Comparison of ENCODE assay signal across 25 mouse cellular contexts in the genomic region with DNA sequence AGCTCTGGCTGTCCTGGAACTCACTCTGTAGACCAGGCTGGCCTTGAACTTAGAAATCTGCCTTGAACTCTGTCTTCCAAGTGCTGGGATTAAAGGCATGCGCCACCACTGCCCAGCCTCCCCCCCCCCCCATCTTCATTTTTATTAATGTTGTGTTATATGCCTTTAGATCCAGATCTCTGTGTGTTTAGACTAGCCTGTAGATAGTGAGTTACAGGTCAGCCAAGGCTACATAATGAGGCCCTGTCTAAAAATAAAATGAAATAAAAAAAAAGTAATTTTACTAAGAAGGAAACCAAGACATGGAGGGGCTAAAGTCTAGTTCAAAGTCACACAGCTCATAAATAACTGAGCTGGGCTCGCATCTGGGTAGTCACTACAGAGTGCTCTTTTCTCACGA. TPM values are rescaled to one million over a fixed set of nuclear protein-coding genes. Genes with fewer than 3 reads are reported as not detected.
A peak's percentile ranks its signal among the peaks of the same experiment; 100 is the strongest.
DNase-seq lines count a peak whose midpoint lies in the region; ATAC-seq and TF ChIP-seq lines count a peak whose summit lies in the region.
"Had no signal": no experiment of that assay in that cellular context is flagged by ENCODE, and none has a peak within 500 bp of the region (broad histone marks: within the 10 kb centered on the region; RNA-seq: fewer than 3 reads in every experiment).

No protein-coding gene starts in this region.

- H3K27ac ChIP-seq in lung, embryonic 15.5 days = no peak overlapping the region
- H3K27ac ChIP-seq in ES-Bruce4 (ENCODE audit: insufficient read depth, low read length) = peak overlapping the region; percentile 46
- peak overlapping the region; percentile 98 for H3K27ac ChIP-seq in embryonic fibroblast, embryonic 13.5 days (ENCODE audit: insufficient read depth, low read length)
- H3K27ac ChIP-seq: embryonic facial prominence, embryonic 10.5 days; forebrain, embryonic 10.5 days; heart, adult 2 months; heart, embryonic 15.5 days; hindbrain, embryonic 13.5 days; hindbrain, postnatal 0 days had no signal

- no peak overlapping the region for H3K4me3 ChIP-seq in lung, embryonic 15.5 days
- H3K4me3 ChIP-seq in ES-Bruce4 (ENCODE audit: low read depth, low read length) = no peak overlapping the region
- no peak overlapping the region for H3K4me3 ChIP-seq in embryonic fibroblast, embryonic 13.5 days (ENCODE audit: insufficient read depth, low read length)
- H3K4me3 ChIP-seq: embryonic facial prominence, embryonic 10.5 days; erythroblast, embryonic 14.5 days; forebrain, embryonic 10.5 days; heart, adult 2 months; heart, embryonic 15.5 days; hindbrain, embryonic 13.5 days had no signal

- TF ChIP-seq POLR2A in ES-Bruce4 (IDR thresholded peaks at IDR 0.05; ENCODE audit: insufficient read depth, low read length) = no peak
- no peak for TF ChIP-seq POLR2A in embryonic fibroblast, embryonic 13.5 days (IDR thresholded peaks at IDR 0.05; ENCODE audit: low read depth, low read length)

- no peak overlapping the region for H3K4me2 ChIP-seq in lung, embryonic 15.5 days
- H3K4me2 ChIP-seq: heart, embryonic 11.5 days; heart, embryonic 15.5 days; hindbrain, embryonic 13.5 days had no signal

- H3K9ac ChIP-seq in lung, embryonic 15.5 days = no peak overlapping the region
- no peak overlapping the region for H3K9ac ChIP-seq in ES-Bruce4 (ENCODE audit: low read depth, poor library complexity, severe bottlenecking)
- H3K9ac ChIP-seq: heart, embryonic 15.5 days; hindbrain, embryonic 13.5 days had no signal

- 41% methylated on average over 3 of the region's 3 CpGs for WGBS in lung, embryonic 15.5 days

- no peak for TF ChIP-seq EP300 in ES-Bruce4 (IDR thresholded peaks at IDR 0.05; ENCODE audit: insufficient read depth, low read depth, low read length)

- ATAC-seq in lung, embryonic 15.5 days (ENCODE audit: borderline replicate concordance, extremely low read depth, low FRiP score, low TSS enrichment) = peak; percentile 50
- ATAC-seq in frontal cortex, adult (ENCODE audit: low TSS enrichment) = no peak
- ATAC-seq: activated CD4-positive, CD25-positive, alpha-beta regulatory T cell, adult 4 months; CD4-positive, CD25-positive, alpha-beta regulatory T cell, adult 4 months; forebrain, embryonic 16.5 days; hindbrain, postnatal 0 days had no signal

- no peak for TF ChIP-seq CTCF in ES-Bruce4 (IDR thresholded peaks at IDR 0.05; ENCODE audit: low read depth, low read length)
- TF ChIP-seq CTCF in embryonic fibroblast, embryonic 13.5 days (IDR thresholded peaks at IDR 0.05; ENCODE audit: borderline replicate concordance, insufficient read depth, low read length) = no peak

- no peak for DNase-seq in lung, postnatal 36 days
- no peak for DNase-seq in layer of hippocampus, adult 11-12 months (ENCODE audit: low spot score)
- DNase-seq: B cell, adult 2 months; cerebellum, adult 11-12 months; cerebellum, adult 9-10 months; gastrocnemius, postnatal 14 days; heart, adult 2 months; heart, postnatal 14 days had no signal

- H3K9me3 ChIP-seq in lung, embryonic 15.5 days = no peaks in the 10 kb centered on the region
- H3K9me3 ChIP-seq in ES-Bruce4 (replicated peaks; ENCODE audit: control insufficient read depth, insufficient read depth, low read length, poor library complexity, severe bottlenecking) = no peaks in the 10 kb centered on the region
- H3K9me3 ChIP-seq: embryonic facial prominence, embryonic 10.5 days; forebrain, embryonic 10.5 days; heart, embryonic 15.5 days; hindbrain, embryonic 13.5 days had no signal

- 0 out of 2 replicates have a peak, but pooled peaks cover 3% of the 10 kb centered on the region for H3K36me3 ChIP-seq in lung, embryonic 15.5 days
- no peaks in the 10 kb centered on the region for H3K36me3 ChIP-seq in ES-Bruce4 (ENCODE audit: control insufficient read depth, insufficient read depth, low read length, poor library complexity, severe bottlenecking)
- H3K36me3 ChIP-seq: heart, embryonic 15.5 days had no signal

- H3K27me3 ChIP-seq in lung, embryonic 15.5 days = no peaks in the 10 kb centered on the region
- H3K27me3 ChIP-seq in ES-Bruce4 (ENCODE audit: control insufficient read depth, insufficient read depth, low read length, poor library complexity, severe bottlenecking) = no peaks in the 10 kb centered on the region
- H3K27me3 ChIP-seq: heart, embryonic 15.5 days; hindbrain, embryonic 13.5 days; Patski had no signal

- H3K4me1 ChIP-seq in lung, embryonic 15.5 days = peaks cover 25% of the 10 kb centered on the region
- no peaks in the 10 kb centered on the region for H3K4me1 ChIP-seq in ES-Bruce4 (ENCODE audit: control insufficient read depth, insufficient read depth, low read length)
- peaks cover 3% of the 10 kb centered on the region; the same call in 1 of the 2 replicates for H3K4me1 ChIP-seq in embryonic fibroblast, embryonic 13.5 days (ENCODE audit: control insufficient read depth, insufficient read depth, low read length)
- H3K4me1 ChIP-seq: embryonic facial prominence, embryonic 10.5 days; forebrain, embryonic 10.5 days; hindbrain, embryonic 13.5 days had no signal

RNA-seq across cellular contexts. Expression of a gene that starts 2.6 kb away (rescaled TPM):
- 0.17 and 0.31 TPM in 2 replicates for polyA plus RNA-seq in lung, embryonic 15.5 days (2015; fragmentation: Nextera tagmentation; extraction: Ambion mirVana)
- not detected in 2 replicates for polyA plus RNA-seq in ES-Bruce4 (2011; ENCODE audit: insufficient read depth, insufficient read length, low read depth, missing spikeins)
- not detected in 2 replicates for polyA plus RNA-seq in embryonic fibroblast, embryonic 13.5 days (2011; ENCODE audit: insufficient read length, low read depth, missing spikeins)
- polyA plus RNA-seq: erythroblast, embryonic 14.5 days; heart, adult 2 months; Patski had no signal

RNA-seq across cellular contexts. Expression of a gene that starts 9.2 kb away (rescaled TPM):
- polyA plus RNA-seq in lung, embryonic 15.5 days (2015; fragmentation: Nextera tagmentation; extraction: Ambion mirVana) = 0.08 and 0.09 TPM in 2 replicates
- not detected in 2 replicates for polyA plus RNA-seq in ES-Bruce4 (2011; ENCODE audit: insufficient read depth, insufficient read length, low read depth, missing spikeins)
- not detected in 2 replicates for polyA plus RNA-seq in embryonic fibroblast, embryonic 13.5 days (2011; ENCODE audit: insufficient read length, low read depth, missing spikeins)
- polyA plus RNA-seq: CD4-positive, CD25-positive, alpha-beta regulatory T cell, adult 4 months; erythroblast, embryonic 14.5 days; gonadal fat pad, adult 2 months; heart, adult 2 months; Patski had no signal

RNA-seq across cellular contexts. Expression of a gene that starts 20.4 kb away (rescaled TPM):
- polyA plus RNA-seq in lung, embryonic 15.5 days (2015; fragmentation: Nextera tagmentation; extraction: Ambion mirVana) = not detected in 2 replicates
- not detected in 2 replicates for polyA plus RNA-seq in ES-Bruce4 (2011; ENCODE audit: insufficient read depth, insufficient read length, low read depth, missing spikeins)
- not detected in 2 replicates for polyA plus RNA-seq in embryonic fibroblast, embryonic 13.5 days (2011; ENCODE audit: insufficient read length, low read depth, missing spikeins)
- polyA plus RNA-seq: activated CD4-positive, CD25-positive, alpha-beta regulatory T cell, adult 4 months; CD4-positive, CD25-positive, alpha-beta regulatory T cell, adult 4 months; embryonic facial prominence, embryonic 14.5 days; erythroblast, embryonic 14.5 days; forebrain, embryonic 16.5 days; gonadal fat pad, adult 2 months; heart, adult 2 months; heart, embryonic 11.5 days; Patski had no signal

RNA-seq across cellular contexts. Expression of a gene that starts 37.4 kb away (rescaled TPM):
- polyA plus RNA-seq in lung, embryonic 15.5 days (2015; fragmentation: Nextera tagmentation; extraction: Ambion mirVana) = 179 and 180 TPM in 2 replicates
- 157 and 167 TPM in 2 replicates for polyA plus RNA-seq in ES-Bruce4 (2011; ENCODE audit: insufficient read depth, insufficient read length, low read depth, missing spikeins)
- polyA plus RNA-seq in embryonic fibroblast, embryonic 13.5 days (2011; ENCODE audit: insufficient read length, low read depth, missing spikeins) = 167 and 222 TPM in 2 replicates

RNA-seq across cellular contexts. Expression of a gene that starts 55.6 kb away (rescaled TPM):
- polyA plus RNA-seq in lung, embryonic 15.5 days (2015; fragmentation: Nextera tagmentation; extraction: Ambion mirVana) = not detected in 2 replicates
- polyA plus RNA-seq in ES-Bruce4 (2011; ENCODE audit: insufficient read depth, insufficient read length, low read depth, missing spikeins) = not detected in 2 replicates
- not detected in 2 replicates for polyA plus RNA-seq in embryonic fibroblast, embryonic 13.5 days (2011; ENCODE audit: insufficient read length, low read depth, missing spikeins)
- polyA plus RNA-seq: activated CD4-positive, CD25-positive, alpha-beta regulatory T cell, adult 4 months; CD4-positive, CD25-positive, alpha-beta regulatory T cell, adult 4 months; embryonic facial prominence, embryonic 10.5 days; embryonic facial prominence, embryonic 14.5 days; erythroblast, embryonic 14.5 days; forebrain, embryonic 10.5 days; forebrain, embryonic 16.5 days; gonadal fat pad, adult 2 months; heart, adult 2 months; heart, embryonic 11.5 days; heart, embryonic 15.5 days; hindbrain, embryonic 13.5 days; hindbrain, postnatal 0 days; Patski had no signal
